Mouse (Mus musculus): Measurements from ENCODE around the gene Ak1. TPM values are rescaled to one million over a fixed set of nuclear protein-coding genes. Genes with fewer than 3 reads are reported as not detected.
A peak's percentile ranks its signal among the peaks of the same experiment; 100 is the strongest.

The Ak1 gene
- polyA plus RNA-seq, 1 experiment from 2014 or later, result 95.9 TPM

GRCm38 (mm10) chr2:32620682-32621516 lies 659 bp upstream of the Ak1 start:
- H3K27ac ChIP-seq (replicated peaks), result peak overlapping the region; percentile 13; the same call in 1 of the 2 replicates
- H3K9ac ChIP-seq, result no peak overlapping the region
- peaks cover 13% of the 10 kb centered on the region; the same call in 1 of the 2 replicates for H3K36me3 ChIP-seq
- H3K4me1 ChIP-seq (replicated peaks), result peaks cover 41% of the 10 kb centered on the region
- WGBS, result 49% methylated on average over 4 of the region's 4 CpGs
- H3K4me3 ChIP-seq, result no peak overlapping the region
- no peaks in the 10 kb centered on the region for H3K27me3 ChIP-seq
- ATAC-seq (ENCODE audit: low FRiP score, low read depth), result no peak
- no peaks in the 10 kb centered on the region for H3K9me3 ChIP-seq
- H3K4me2 ChIP-seq, result no peak overlapping the region

GRCm38 (mm10) chr2:32624111-32624748 lies 2.7 kb downstream of the Ak1 start:
- Histone ChIP-seq H3K36me3 (no peaks in the 10 kb centered on the region), H3K4me1 (replicated peaks) (peaks cover 70% of the 10 kb centered on the region), H3K27ac (replicated peaks) (0 out of 2 replicates have a peak overlapping the region, but pooled peaks have one; percentile 87), H3K9ac (no peak overlapping the region), H3K4me2 (no peak overlapping the region), H3K27me3 (no peaks in the 10 kb centered on the region), H3K9me3 (no peaks in the 10 kb centered on the region), H3K4me3 (no peak overlapping the region)
- WGBS, result 84% methylated on average over 5 of the region's 5 CpGs
- ATAC-seq (ENCODE audit: low FRiP score, low read depth), result no peak

- Histone ChIP-seq H3K9me3 (no peaks in the 10 kb centered on the region), H3K4me1 (replicated peaks) (peaks cover 67% of the 10 kb centered on the region), H3K9ac (peak overlapping the region; percentile 54), H3K27ac (replicated peaks) (peak overlapping the region; percentile 87), H3K27me3 (no peaks in the 10 kb centered on the region), H3K36me3 (no peaks in the 10 kb centered on the region), H3K4me3 (peak overlapping the region; percentile 39), H3K4me2 (peak overlapping the region; percentile 66)
- 2% methylated on average over 13 of the region's 13 CpGs for WGBS
- ATAC-seq (ENCODE audit: low FRiP score, low read depth), result peak; percentile 71
These were observed 3.8 kb downstream of the Ak1 start for GRCm38 (mm10) chr2:32625212-32625872.

- peaks cover 67% of the 10 kb centered on the region for H3K4me1 ChIP-seq (replicated peaks)
- no peaks in the 10 kb centered on the region for H3K9me3 ChIP-seq
- H3K4me3 ChIP-seq, result peak overlapping the region; percentile 39
- peak overlapping the region; percentile 87 for H3K27ac ChIP-seq (replicated peaks)
- WGBS, result 54% methylated on average over 5 of the region's 5 CpGs
- H3K4me2 ChIP-seq, result peak overlapping the region; percentile 66
- H3K9ac ChIP-seq, result peak overlapping the region; percentile 54
- ATAC-seq (ENCODE audit: low FRiP score, low read depth), result no peak
- H3K27me3 ChIP-seq, result no peaks in the 10 kb centered on the region
- no peaks in the 10 kb centered on the region for H3K36me3 ChIP-seq
These were observed 4.5 kb downstream of the Ak1 start for GRCm38 (mm10) chr2:32625873-32626694.

DNA sequence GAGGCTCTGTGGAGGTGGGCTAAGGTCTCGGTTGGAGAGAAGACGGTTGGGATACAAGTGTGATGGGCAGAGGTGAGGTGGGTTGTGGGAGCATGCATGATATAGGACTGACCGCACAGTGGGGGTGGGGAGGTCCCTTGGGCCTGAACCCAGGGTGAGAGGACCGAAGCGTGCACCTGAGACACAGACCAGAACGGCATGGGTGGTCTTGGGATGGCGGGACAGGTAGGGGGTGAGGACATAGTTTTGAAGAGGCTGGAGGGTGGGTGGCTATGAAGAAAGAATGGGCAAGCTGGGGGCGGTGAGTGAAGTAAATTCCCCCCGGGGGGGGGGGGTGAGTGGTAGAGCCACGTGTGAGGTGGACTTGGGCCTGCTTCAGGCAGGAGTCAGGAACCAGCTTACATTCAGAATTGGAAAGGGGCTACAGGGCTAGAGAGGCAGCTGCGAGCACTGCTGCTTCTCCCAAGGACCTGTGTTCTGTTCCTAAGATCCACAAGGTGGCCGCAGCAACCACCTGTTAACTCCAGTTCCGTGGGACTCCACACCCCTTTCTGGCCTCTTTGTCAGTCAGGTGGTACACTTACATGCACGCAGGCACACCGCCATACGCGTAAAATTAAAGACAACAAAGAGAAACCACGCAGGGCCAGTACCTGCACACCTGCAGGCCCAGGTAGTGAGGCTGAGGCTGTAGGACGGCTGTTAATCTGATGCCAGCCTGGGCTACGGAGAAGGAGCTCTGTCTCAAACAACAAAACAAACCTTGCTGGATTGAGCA lies 5.9 kb downstream of the Ak1 start:
- no peaks in the 10 kb centered on the region for H3K9me3 ChIP-seq
- H3K27ac ChIP-seq (replicated peaks), result no peak overlapping the region
- no peaks in the 10 kb centered on the region for H3K27me3 ChIP-seq
- H3K9ac ChIP-seq, result no peak overlapping the region
- WGBS, result 71% methylated on average over 20 of the region's 20 CpGs
- no peak for ATAC-seq (ENCODE audit: low FRiP score, low read depth)
- no peaks in the 10 kb centered on the region for H3K36me3 ChIP-seq
- H3K4me3 ChIP-seq, result no peak overlapping the region
- H3K4me2 ChIP-seq, result peak overlapping the region; percentile 66; the same call in 1 of the 2 replicates
- peaks cover 58% of the 10 kb centered on the region for H3K4me1 ChIP-seq (replicated peaks)

GRCm38 (mm10) chr2:32628044-32628550 lies 6.5 kb downstream of the Ak1 start:
- Histone ChIP-seq H3K36me3 (no peaks in the 10 kb centered on the region; the same call in 1 of the 2 replicates), H3K4me1 (replicated peaks) (peaks cover 58% of the 10 kb centered on the region), H3K27me3 (no peaks in the 10 kb centered on the region), H3K4me2 (peak overlapping the region; percentile 36), H3K27ac (replicated peaks) (peak overlapping the region; percentile 63), H3K9me3 (no peaks in the 10 kb centered on the region), H3K9ac (no peak overlapping the region), H3K4me3 (no peak overlapping the region)
- ATAC-seq (ENCODE audit: low FRiP score, low read depth), result no peak
- 64% methylated on average over 4 of the region's 4 CpGs for WGBS

GRCm38 (mm10) chr2:32628729-32629128 lies 7.2 kb downstream of the Ak1 start:
- Histone ChIP-seq H3K27me3 (no peaks in the 10 kb centered on the region), H3K9me3 (no peaks in the 10 kb centered on the region), H3K27ac (replicated peaks) (peak overlapping the region; percentile 63), H3K4me1 (replicated peaks) (peaks cover 58% of the 10 kb centered on the region), H3K36me3 (peaks cover 4% of the 10 kb centered on the region; the same call in 1 of the 2 replicates), H3K4me2 (peak overlapping the region; percentile 36), H3K4me3 (no peak overlapping the region), H3K9ac (no peak overlapping the region)
- 28% methylated on average over 5 of the region's 5 CpGs for WGBS
- peak; percentile 40; the same call in 1 of the 2 replicates for ATAC-seq (ENCODE audit: low FRiP score, low read depth)

- peak overlapping the region; percentile 63 for H3K27ac ChIP-seq (replicated peaks)
- peaks cover 57% of the 10 kb centered on the region for H3K4me1 ChIP-seq (replicated peaks)
- H3K4me2 ChIP-seq, result peak overlapping the region; percentile 36
- H3K36me3 ChIP-seq, result peaks cover 4% of the 10 kb centered on the region; the same call in 1 of the 2 replicates
- WGBS, result 22% methylated on average over 9 of the region's 9 CpGs
- H3K27me3 ChIP-seq, result no peaks in the 10 kb centered on the region
- no peak overlapping the region for H3K4me3 ChIP-seq
- no peaks in the 10 kb centered on the region for H3K9me3 ChIP-seq
- no peak overlapping the region for H3K9ac ChIP-seq
- peak; percentile 19 for ATAC-seq (ENCODE audit: low FRiP score, low read depth)
These were observed 7.9 kb downstream of the Ak1 start for GRCm38 (mm10) chr2:32629276-32629976.

GRCm38 (mm10) chr2:32630036-32630435 lies 8.5 kb downstream of the Ak1 start:
- Histone ChIP-seq H3K4me1 (replicated peaks) (peaks cover 51% of the 10 kb centered on the region), H3K9ac (no peak overlapping the region), H3K4me2 (peak overlapping the region; percentile 36; the same call in 1 of the 2 replicates), H3K36me3 (peaks cover 4% of the 10 kb centered on the region; the same call in 1 of the 2 replicates), H3K27ac (replicated peaks) (no peak overlapping the region), H3K27me3 (no peaks in the 10 kb centered on the region), H3K9me3 (no peaks in the 10 kb centered on the region), H3K4me3 (no peak overlapping the region)
- ATAC-seq (ENCODE audit: low FRiP score, low read depth), result no peak
- 73% methylated on average over 9 of the region's 9 CpGs for WGBS

DNA sequence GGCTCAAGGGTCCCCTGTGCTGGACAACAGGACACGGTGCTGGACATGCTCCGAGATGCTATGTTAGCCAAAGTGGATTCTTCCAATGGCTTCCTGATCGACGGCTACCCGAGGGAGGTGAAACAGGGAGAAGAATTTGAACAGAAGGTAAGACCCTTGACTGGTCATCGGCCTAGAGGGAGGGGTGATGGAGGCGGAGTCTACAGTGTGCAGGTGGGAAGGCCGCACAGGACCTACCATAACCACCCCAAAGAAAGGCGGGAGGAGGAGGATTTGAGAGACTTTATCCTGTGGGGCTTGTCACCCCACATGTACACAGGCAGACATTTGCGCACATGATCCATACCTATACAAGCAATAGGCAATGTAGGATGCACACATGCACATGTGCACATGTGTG lies 9.5 kb downstream of the Ak1 start:
- H3K27me3 ChIP-seq, result no peaks in the 10 kb centered on the region
- H3K4me1 ChIP-seq (replicated peaks), result peaks cover 40% of the 10 kb centered on the region
- H3K9ac ChIP-seq, result no peak overlapping the region
- no peak overlapping the region for H3K4me3 ChIP-seq
- H3K4me2 ChIP-seq, result no peak overlapping the region
- peaks cover 4% of the 10 kb centered on the region; the same call in 1 of the 2 replicates for H3K36me3 ChIP-seq
- 88% methylated on average over 10 of the region's 10 CpGs for WGBS
- ATAC-seq (ENCODE audit: low FRiP score, low read depth), result no peak
- H3K9me3 ChIP-seq, result no peaks in the 10 kb centered on the region
- H3K27ac ChIP-seq (replicated peaks), result no peak overlapping the region
